Mouse (Mus musculus) midbrain, embryonic 12.5 days (tissue): ENCODE measurements at regions not wholly inside any gene's neighbourhood (a gene's known extent, or its start where the extent isn't known, plus 50 kb on each side); places are given as distances from the start of the nearest gene placed in this dataset.

Experiments used
- ATAC-seq: fragments of 200-750 bp; cut with Nextera tagmentation; 2 replicates; pipeline ENCODE4 v1.8.0; 2017; ENCODE audit warnings: low read depth, moderate TSS enrichment, moderate library complexity; ENCODE audit not compliant: low FRiP score
- H3K27ac ChIP-seq: fragments of 300-500 bp; sonication (generic); replicated peaks from 2 replicates; pipeline ENCODE4 v1.5.1; 2016; ENCODE audit warnings: mild to moderate bottlenecking
- H3K27me3 ChIP-seq: fragments of 300-500 bp; sonication (generic); 2 replicates; pipeline ENCODE4 v1.6.1; 2016; ENCODE audit warnings: mild to moderate bottlenecking
- H3K36me3 ChIP-seq: fragments of 300-500 bp; sonication (generic); 2 replicates; pipeline ENCODE4 v1.6.1; 2016
- H3K4me1 ChIP-seq: fragments of 300-500 bp; sonication (generic); 2 replicates; pipeline ENCODE4 v1.6.1; 2016
- H3K4me2 ChIP-seq: fragments of 300-500 bp; sonication (generic); replicated peaks from 2 replicates; pipeline ENCODE4 v1.6.1; 2016; ENCODE audit warnings: mild to moderate bottlenecking, moderate library complexity
- H3K4me3 ChIP-seq: fragments of 300-500 bp; sonication (generic); 2 replicates; pipeline ENCODE4 v1.5.1; 2016; ENCODE audit warnings: mild to moderate bottlenecking
- H3K9ac ChIP-seq: fragments of 300-500 bp; sonication (generic); replicated peaks from 2 replicates; pipeline ENCODE4 v1.6.1; 2016; ENCODE audit warnings: mild to moderate bottlenecking, moderate library complexity
- H3K9me3 ChIP-seq: fragments of 300-500 bp; sonication (generic); 2 replicates; pipeline ENCODE4 v1.6.1; 2016; ENCODE audit warnings: mild to moderate bottlenecking
- WGBS: fragments of 180-500 bp; shearing (Covaris S2); methylation state at CpG from one replicate; pipeline ENCODE4 v1.1.7; 2016; 5-methylcytosine and 5-hydroxymethylcytosine counted together

DNA sequence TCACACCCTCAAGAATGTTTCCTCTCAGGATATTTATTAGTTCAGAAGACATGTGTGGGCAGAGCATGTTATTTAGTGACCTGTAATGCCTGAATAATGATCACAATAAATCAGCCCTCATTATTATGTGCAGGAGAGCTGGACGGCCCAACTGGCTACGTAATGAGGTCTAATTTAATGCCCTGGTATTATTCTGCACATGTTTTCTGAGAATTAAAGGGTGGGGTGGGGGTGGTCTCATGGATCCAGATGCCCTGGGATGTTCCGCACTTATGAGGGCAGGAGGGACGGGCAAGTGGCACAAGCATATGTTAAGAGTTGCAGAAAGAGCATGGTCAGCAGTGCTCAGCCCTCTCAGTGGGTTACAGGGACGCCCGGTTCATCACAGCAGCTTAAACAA lies 339.7 kb upstream of the Npvf start:
- 69% methylated on average over 6 of the region's 6 CpGs for WGBS
- no peak overlapping the region for H3K27ac ChIP-seq
- no peak for ATAC-seq

DNA sequence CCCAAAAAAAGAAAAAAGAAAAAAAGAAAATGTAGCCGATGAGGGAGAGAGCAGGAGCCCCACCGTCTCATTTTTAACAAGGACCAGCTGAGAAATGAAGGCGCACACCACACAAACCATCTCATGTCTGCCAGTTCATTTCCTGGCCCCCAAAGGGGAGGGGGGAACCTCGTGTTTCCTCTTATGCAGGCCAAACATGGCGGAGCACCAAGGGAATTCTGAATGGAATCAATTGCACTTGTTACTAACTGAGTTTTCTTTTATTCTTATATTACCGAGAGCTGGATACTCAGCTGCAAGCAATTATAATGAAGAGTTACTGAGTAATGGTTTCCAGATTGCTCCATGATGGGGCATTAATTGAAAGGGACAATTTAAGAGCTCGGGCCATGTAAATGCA lies 348.5 kb upstream of the Npvf start:
- Histone ChIP-seq H3K9me3 (no peaks in the 10 kb centered on the region), H3K27me3 (no peaks in the 10 kb centered on the region), H3K4me1 (peaks cover 18% of the 10 kb centered on the region), H3K27ac (no peak overlapping the region), H3K4me2 (no peak overlapping the region), H3K9ac (no peak overlapping the region), H3K4me3 (no peak overlapping the region), H3K36me3 (no peaks in the 10 kb centered on the region)
- WGBS: 68% methylated on average over 7 of the region's 7 CpGs
- no peak for ATAC-seq

More for the DNA sequence above, 339.7 kb upstream of the Npvf start:
- H3K9me3 ChIP-seq: no peaks in the 10 kb centered on the region
- H3K27me3 ChIP-seq: no peaks in the 10 kb centered on the region; the same call in 1 of the 2 replicates
- H3K4me1 ChIP-seq: peaks cover 12% of the 10 kb centered on the region; the same call in 1 of the 2 replicates
- no peak overlapping the region for H3K9ac ChIP-seq
- H3K4me3 ChIP-seq: no peak overlapping the region
- no peak overlapping the region for H3K4me2 ChIP-seq
- no peaks in the 10 kb centered on the region for H3K36me3 ChIP-seq

GRCm38 (mm10) chr6:51006074-51006591 lies 351.9 kb upstream of the Npvf start:
- no peak overlapping the region for H3K9ac ChIP-seq
- peak overlapping the region; percentile 87 for H3K27ac ChIP-seq
- peaks cover 18% of the 10 kb centered on the region for H3K4me1 ChIP-seq
- peak; percentile 77; the same call in 1 of the 2 replicates for ATAC-seq
- peak overlapping the region; percentile 19; the same call in 1 of the 2 replicates for H3K4me2 ChIP-seq
- no peaks in the 10 kb centered on the region for H3K9me3 ChIP-seq
- no peaks in the 10 kb centered on the region for H3K36me3 ChIP-seq
- no peak overlapping the region for H3K4me3 ChIP-seq
- 18% methylated on average over 11 of the region's 11 CpGs for WGBS
- H3K27me3 ChIP-seq: peaks cover 6% of the 10 kb centered on the region; the same call in 1 of the 2 replicates

DNA sequence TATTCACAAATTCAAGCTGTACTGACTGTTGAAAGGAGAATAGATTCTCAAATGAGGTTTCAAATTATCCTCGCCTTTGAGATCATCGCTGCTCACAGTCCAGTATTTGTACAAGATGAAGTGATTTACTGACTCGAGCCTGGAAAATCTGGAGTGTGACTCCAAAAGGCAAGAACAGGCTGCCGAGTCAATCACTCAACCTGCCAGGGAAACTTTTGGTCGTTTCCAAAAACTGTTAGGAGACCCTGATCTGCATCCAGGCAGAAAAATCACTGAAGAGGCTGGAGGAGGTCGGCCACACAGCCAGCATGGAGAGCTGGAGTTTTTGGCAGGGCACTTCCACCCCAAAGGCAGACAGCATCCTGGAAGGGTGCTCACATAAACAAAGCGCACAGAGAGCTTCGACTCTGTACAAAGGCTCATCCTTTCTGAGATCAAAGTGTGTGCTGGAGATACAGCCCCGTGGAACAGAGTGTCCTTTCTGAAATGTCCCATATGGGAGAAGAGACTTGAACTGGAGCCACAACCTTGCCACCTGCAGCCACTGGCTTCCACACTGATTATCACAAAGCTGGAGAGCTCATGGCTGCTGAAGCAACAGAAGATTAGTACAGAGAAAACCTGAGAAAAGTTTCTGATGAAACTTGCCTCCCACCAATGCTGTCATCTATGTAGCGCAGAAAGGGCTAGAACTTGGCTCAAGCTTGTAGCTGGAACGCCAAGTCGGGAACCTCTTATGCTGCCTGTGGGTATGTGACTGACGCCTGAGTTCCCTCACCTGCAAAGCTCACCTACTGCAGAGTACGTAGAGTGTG lies 355.5 kb upstream of the Npvf start:
- 83% methylated on average over 14 of the region's 14 CpGs for WGBS
- 0 out of 2 replicates have a peak overlapping the region, but pooled peaks have one; percentile 22 for H3K27ac ChIP-seq

GRCm38 (mm10) chr6:51010536-51010935 lies 356.3 kb upstream of the Npvf start:
- H3K27ac ChIP-seq: no peak overlapping the region
- peaks cover 6% of the 10 kb centered on the region for H3K27me3 ChIP-seq
- 92% methylated on average over 1 of the region's 1 CpGs for WGBS
- H3K9ac ChIP-seq: no peak overlapping the region
- no peaks in the 10 kb centered on the region for H3K9me3 ChIP-seq
- peaks cover 18% of the 10 kb centered on the region for H3K4me1 ChIP-seq
- no peak for ATAC-seq
- no peak overlapping the region for H3K4me2 ChIP-seq
- no peak overlapping the region for H3K4me3 ChIP-seq
- no peaks in the 10 kb centered on the region for H3K36me3 ChIP-seq

More for the DNA sequence above, 355.5 kb upstream of the Npvf start:
- ATAC-seq: no peak
- H3K4me3 ChIP-seq: no peak overlapping the region
- H3K9ac ChIP-seq: no peak overlapping the region
- H3K4me1 ChIP-seq: peaks cover 18% of the 10 kb centered on the region
- H3K4me2 ChIP-seq: no peak overlapping the region
- no peaks in the 10 kb centered on the region for H3K36me3 ChIP-seq
- H3K9me3 ChIP-seq: no peaks in the 10 kb centered on the region
- peaks cover 6% of the 10 kb centered on the region for H3K27me3 ChIP-seq

DNA sequence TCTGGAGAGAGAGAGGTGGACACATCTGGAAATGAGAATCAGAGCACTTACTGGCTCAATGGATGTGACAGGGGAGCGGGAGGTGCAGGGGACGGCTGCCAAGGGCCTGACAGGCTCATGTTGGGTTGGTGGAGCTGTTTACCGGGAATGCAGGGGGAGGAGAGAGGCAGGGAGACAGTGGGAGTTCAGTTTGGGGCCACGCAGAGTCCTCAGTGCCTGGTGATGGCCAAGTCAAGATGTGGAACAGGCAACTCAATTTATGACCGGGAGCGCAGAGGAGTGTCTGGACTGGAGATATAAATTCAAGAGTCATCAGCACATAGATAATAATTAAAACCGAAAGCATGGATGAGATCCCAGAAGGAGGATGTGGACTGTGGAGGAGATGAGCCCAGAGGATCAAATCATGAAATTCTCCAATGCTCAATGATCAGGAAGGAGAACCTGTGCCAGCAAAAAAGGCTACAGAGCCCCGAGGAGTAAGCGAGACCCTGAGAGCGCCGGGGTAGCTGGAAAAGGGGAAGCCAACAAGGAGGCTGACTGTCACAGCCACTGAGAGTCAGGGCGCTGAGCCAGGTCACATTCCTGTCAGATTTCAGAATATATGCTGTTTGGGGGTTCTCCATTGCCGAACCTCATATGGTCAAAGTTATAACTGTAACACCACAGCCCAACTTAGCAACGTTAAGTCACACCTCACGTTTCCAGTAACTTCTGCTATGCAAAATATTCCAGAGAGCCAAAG lies 358.0 kb upstream of the Npvf start:
- no peak for ATAC-seq
- 87% methylated on average over 15 of the region's 15 CpGs for WGBS
- Histone ChIP-seq H3K27me3 (peaks cover 6% of the 10 kb centered on the region), H3K9me3 (no peaks in the 10 kb centered on the region), H3K4me3 (no peak overlapping the region), H3K27ac (no peak overlapping the region), H3K9ac (no peak overlapping the region), H3K36me3 (no peaks in the 10 kb centered on the region), H3K4me2 (no peak overlapping the region), H3K4me1 (peaks cover 19% of the 10 kb centered on the region; the same call in 1 of the 2 replicates)

- WGBS: 25% methylated on average over 2 of the region's 2 CpGs
- Histone ChIP-seq H3K27me3 (peaks cover 4% of the 10 kb centered on the region; the same call in 1 of the 2 replicates), H3K4me2 (no peak overlapping the region), H3K9me3 (no peaks in the 10 kb centered on the region), H3K27ac (peak overlapping the region; percentile 75), H3K36me3 (no peaks in the 10 kb centered on the region), H3K4me3 (no peak overlapping the region), H3K4me1 (peaks cover 22% of the 10 kb centered on the region; the same call in 1 of the 2 replicates), H3K9ac (no peak overlapping the region)
- ATAC-seq: no peak
Measured at GRCm38 (mm10) chr6:51015735-51016134, 361.5 kb upstream of the Npvf start.

GRCm38 (mm10) chr6:51016441-51017070 lies 362.3 kb upstream of the Npvf start:
- ATAC-seq: peak; percentile 98
- H3K4me2 ChIP-seq: no peak overlapping the region
- H3K27ac ChIP-seq: peak overlapping the region; percentile 75
- H3K27me3 ChIP-seq: peaks cover 4% of the 10 kb centered on the region; the same call in 1 of the 2 replicates
- peaks cover 22% of the 10 kb centered on the region; the same call in 1 of the 2 replicates for H3K4me1 ChIP-seq
- no peaks in the 10 kb centered on the region for H3K9me3 ChIP-seq
- no peak overlapping the region for H3K4me3 ChIP-seq
- no peaks in the 10 kb centered on the region for H3K36me3 ChIP-seq
- H3K9ac ChIP-seq: no peak overlapping the region
- 33% methylated on average over 5 of the region's 5 CpGs for WGBS

GRCm38 (mm10) chr6:51017260-51017999 lies 363.2 kb upstream of the Npvf start:
- Histone ChIP-seq H3K27me3 (0 out of 2 replicates have a peak, but pooled peaks cover 4% of the 10 kb centered on the region), H3K27ac (peak overlapping the region; percentile 75), H3K4me2 (no peak overlapping the region), H3K9ac (no peak overlapping the region), H3K4me3 (no peak overlapping the region), H3K36me3 (no peaks in the 10 kb centered on the region), H3K9me3 (no peaks in the 10 kb centered on the region), H3K4me1 (peaks cover 22% of the 10 kb centered on the region; the same call in 1 of the 2 replicates)
- WGBS: 76% methylated on average over 9 of the region's 9 CpGs
- peak; percentile 24; the same call in 1 of the 2 replicates for ATAC-seq

DNA sequence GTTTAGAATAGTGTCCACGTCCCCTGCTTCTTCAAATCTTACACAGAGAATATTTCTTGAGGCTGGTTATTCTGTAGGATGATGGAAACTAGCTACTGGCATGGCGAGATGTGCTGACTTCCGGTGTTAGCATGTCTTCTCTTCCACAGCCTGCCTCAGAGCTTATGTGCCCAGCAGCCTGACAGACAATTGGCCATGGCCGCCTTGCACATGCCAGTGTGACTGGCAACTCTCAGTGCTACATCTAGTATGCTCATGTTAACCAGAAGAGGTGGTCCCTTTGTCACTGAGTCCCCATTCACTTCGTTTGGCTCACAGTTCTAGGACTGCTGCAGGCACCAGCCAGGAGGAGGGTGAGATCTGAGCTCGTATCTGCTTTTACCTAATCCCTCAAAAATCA lies 367.0 kb upstream of the Npvf start:
- WGBS: 87% methylated on average over 6 of the region's 6 CpGs
- H3K36me3 ChIP-seq: no peaks in the 10 kb centered on the region
- no peak for ATAC-seq
- H3K27me3 ChIP-seq: peaks cover 4% of the 10 kb centered on the region; the same call in 1 of the 2 replicates
- no peak overlapping the region for H3K9ac ChIP-seq
- no peak overlapping the region for H3K27ac ChIP-seq
- H3K4me1 ChIP-seq: peaks cover 11% of the 10 kb centered on the region; the same call in 1 of the 2 replicates
- no peaks in the 10 kb centered on the region for H3K9me3 ChIP-seq
- H3K4me2 ChIP-seq: no peak overlapping the region
- no peak overlapping the region for H3K4me3 ChIP-seq

- H3K4me1 ChIP-seq: no peaks in the 10 kb centered on the region
- no peak overlapping the region for H3K4me3 ChIP-seq
- H3K4me2 ChIP-seq: no peak overlapping the region
- H3K27ac ChIP-seq: no peak overlapping the region
- no peak for ATAC-seq
- H3K27me3 ChIP-seq: peaks cover 4% of the 10 kb centered on the region; the same call in 1 of the 2 replicates
- WGBS: 89% methylated on average over 6 of the region's 6 CpGs
- H3K36me3 ChIP-seq: no peaks in the 10 kb centered on the region
- no peak overlapping the region for H3K9ac ChIP-seq
- no peaks in the 10 kb centered on the region for H3K9me3 ChIP-seq
Measured at GRCm38 (mm10) chr6:51023361-51023760, 369.1 kb upstream of the Npvf start.
